Mouse (Mus musculus): ENCODE measurements at regions not wholly inside any gene's neighbourhood (a gene's known extent, or its start where the extent isn't known, plus 50 kb on each side); places are given as distances from the start of the nearest gene placed in this dataset.

DNA sequence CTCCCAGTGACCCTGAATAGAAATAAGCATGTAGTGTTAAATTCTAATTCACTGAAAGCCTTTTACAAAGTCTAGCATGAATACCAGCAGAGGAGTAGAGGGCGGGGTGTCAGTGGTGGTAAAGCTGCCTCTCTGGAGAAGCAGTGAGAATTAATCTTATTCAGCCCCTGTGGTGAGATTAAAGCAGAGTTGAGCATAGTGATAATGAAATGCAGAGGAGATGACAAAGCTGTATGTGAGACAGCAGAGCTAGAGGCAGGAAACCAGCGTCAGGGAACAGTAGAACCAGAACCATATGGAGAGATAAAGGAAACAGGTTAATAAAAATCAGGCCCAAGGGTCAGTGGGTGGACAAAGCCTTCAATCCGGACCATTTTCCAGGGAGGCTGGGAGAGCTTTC is 1827.2 kb downstream of the Poteg start:
- TF ChIP-seq CTCF (conservative IDR thresholded peaks at IDR 0.05; ENCODE audit: insufficient read depth, insufficient read length, low read depth, low read length) (no peak), POLR2A (IDR thresholded peaks at IDR 0.05; ENCODE audit: low read depth, low read length) (no peak)

Measured in kidney, adult 2 months (tissue).